Mouse (Mus musculus) lung, embryonic 14.5 days (tissue): ENCODE measurements at regions not wholly inside any gene's neighbourhood (a gene's known extent, or its start where the extent isn't known, plus 50 kb on each side); places are given as distances from the start of the nearest gene placed in this dataset.
A peak's percentile ranks its signal among the peaks of the same experiment; 100 is the strongest.
"Not testable (repeated sequence)": the region's sequence is repeated elsewhere in the genome, so short reads cannot be mapped to it uniquely, and the experiment has no call there.

ENCODE experiments used
- ATAC-seq: fragments of 200-750 bp; cut with Nextera tagmentation; 2 replicates; pipeline ENCODE4 v1.8.0; 2017; ENCODE audit warnings: mild to moderate bottlenecking, moderate TSS enrichment, moderate library complexity; ENCODE audit not compliant: insufficient read depth
- DNase-seq: peaks from one replicate; pipeline ENCODE4 v3.0.0-alpha.2; 2015
- H3K27ac ChIP-seq: fragments of 300-500 bp; sonication (generic); 2 replicates; pipeline ENCODE4 v1.5.1; 2014; ENCODE audit warnings: low read depth, mild to moderate bottlenecking, moderate library complexity
- H3K27me3 ChIP-seq: fragments of 300-500 bp; sonication (generic); 2 replicates; pipeline ENCODE4 v1.6.1; 2014; ENCODE audit warnings: low read length, control low read depth; ENCODE audit not compliant: insufficient read depth
- H3K36me3 ChIP-seq: fragments of 300-500 bp; sonication (generic); 2 replicates; pipeline ENCODE4 v1.6.1; 2014; ENCODE audit warnings: control low read depth; ENCODE audit not compliant: insufficient read depth
- H3K4me1 ChIP-seq: fragments of 300-500 bp; sonication (generic); 2 replicates; pipeline ENCODE4 v1.6.1; 2014; ENCODE audit warnings: antibody characterized with exemption, control low read depth; ENCODE audit not compliant: insufficient read depth
- H3K4me2 ChIP-seq: fragments of 300-500 bp; sonication (generic); 2 replicates; pipeline ENCODE4 v1.6.1; 2014; ENCODE audit warnings: mild to moderate bottlenecking
- H3K4me3 ChIP-seq: fragments of 300-500 bp; sonication (generic); 2 replicates; pipeline ENCODE4 v1.5.1; 2014; ENCODE audit warnings: low read depth, low read length
- H3K9ac ChIP-seq: fragments of 300-500 bp; sonication (generic); 2 replicates; pipeline ENCODE4 v1.6.1; 2014
- H3K9me3 ChIP-seq: fragments of 300-500 bp; sonication (generic); 2 replicates; pipeline ENCODE4 v1.6.1; 2016; ENCODE audit warnings: low read depth, low read length, control low read depth
- CTCF ChIP-seq: IDR thresholded peaks from 2 replicates; pipeline ENCODE4 v1.5.1; 2016; ENCODE audit warnings: antibody characterized with exemption, low read depth
- WGBS: fragments of 180-500 bp; shearing (Covaris S2); extraction: QIAGEN DNeasy Blood & Tissue Kit; methylation state at CpG from one replicate; pipeline ENCODE4 v1.1.7; 2014; 5-methylcytosine and 5-hydroxymethylcytosine counted together

GRCm38 (mm10) chr19:3158149-3158548, 124.6 kb upstream of the Mrpl21 start:
- not testable (repeated sequence) for H3K4me3 ChIP-seq, H3K27ac ChIP-seq, H3K36me3 ChIP-seq, ATAC-seq, H3K4me1 ChIP-seq, H3K9ac ChIP-seq, H3K4me2 ChIP-seq, DNase-seq, H3K27me3 ChIP-seq, H3K9me3 ChIP-seq
- 59% methylated on average over 2 of the region's 2 CpGs for WGBS

DNA sequence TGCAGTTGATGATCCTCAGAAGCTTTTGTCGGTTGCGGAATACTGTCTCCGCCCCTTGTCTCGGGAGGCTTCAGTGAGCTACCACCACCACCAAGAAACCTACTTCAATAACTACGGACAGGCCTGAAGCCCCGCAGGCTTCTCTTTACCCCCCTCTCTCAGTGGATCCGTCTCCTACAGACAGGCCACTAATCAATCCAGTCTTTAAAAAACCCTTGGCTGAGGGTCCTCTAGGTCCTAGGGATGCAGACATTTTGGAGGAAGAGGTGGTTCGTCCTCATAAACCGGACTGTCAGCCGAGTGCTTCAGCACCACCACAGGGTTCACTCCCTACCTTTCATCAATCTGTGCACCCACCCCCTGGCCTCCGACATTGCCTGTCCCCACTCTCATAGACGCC, 123.4 kb upstream of the Mrpl21 start:
- H3K4me1 ChIP-seq = no peaks in the 10 kb centered on the region
- H3K27ac ChIP-seq = no peak overlapping the region
- H3K9me3 ChIP-seq = no peaks in the 10 kb centered on the region
- H3K27me3 ChIP-seq = no peaks in the 10 kb centered on the region
- H3K9ac ChIP-seq = no peak overlapping the region
- no peak for ATAC-seq
- no peak overlapping the region for H3K4me2 ChIP-seq
- 77% methylated on average over 12 of the region's 12 CpGs for WGBS
- TF ChIP-seq CTCF = no peak
- no peak overlapping the region for H3K4me3 ChIP-seq
- H3K36me3 ChIP-seq = no peaks in the 10 kb centered on the region
- no peak for DNase-seq

- 55% methylated on average over 7 of the region's 7 CpGs for WGBS
- no peak overlapping the region for H3K27ac ChIP-seq
- no peaks in the 10 kb centered on the region for H3K4me1 ChIP-seq
- H3K27me3 ChIP-seq = no peaks in the 10 kb centered on the region
- H3K4me2 ChIP-seq = no peak overlapping the region
- ATAC-seq = no peak
- H3K4me3 ChIP-seq = no peak overlapping the region
- no peaks in the 10 kb centered on the region for H3K36me3 ChIP-seq
- DNase-seq = no peak
- no peaks in the 10 kb centered on the region for H3K9me3 ChIP-seq
- H3K9ac ChIP-seq = no peak overlapping the region
- no peak for TF ChIP-seq CTCF
These were observed 115.0 kb upstream of the Mrpl21 start for GRCm38 (mm10) chr19:3167683-3168082.

DNA sequence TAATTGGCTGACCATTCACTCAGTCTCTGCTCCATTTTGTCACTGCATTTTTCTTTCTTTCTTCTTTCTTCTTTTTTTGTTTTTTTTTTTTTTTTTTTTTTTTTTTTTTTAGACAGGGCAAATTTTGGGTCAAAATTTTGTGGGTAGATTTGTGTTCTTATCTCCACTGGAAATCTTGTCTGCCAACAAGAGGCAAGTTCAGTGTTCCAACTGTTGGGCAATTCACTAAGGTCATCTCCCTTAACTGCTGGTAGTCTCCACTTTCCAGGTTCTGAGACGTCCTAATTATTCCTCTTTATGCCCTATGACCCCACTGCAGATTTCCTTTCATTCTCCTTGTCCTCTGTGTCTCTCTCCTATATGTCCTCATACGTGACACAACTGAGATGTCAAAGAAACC, 100.1 kb upstream of the Mrpl21 start:
- Histone ChIP-seq H3K27me3 (no peaks in the 10 kb centered on the region), H3K4me1 (no peaks in the 10 kb centered on the region), H3K4me3 (no peak overlapping the region), H3K36me3 (no peaks in the 10 kb centered on the region), H3K9ac (no peak overlapping the region), H3K9me3 (no peaks in the 10 kb centered on the region), H3K27ac (no peak overlapping the region), H3K4me2 (no peak overlapping the region)
- DNase-seq (no peak), ATAC-seq (no peak)
- WGBS = 64% methylated on average over 2 of the region's 2 CpGs
- TF ChIP-seq CTCF = no peak

- TF ChIP-seq CTCF = no peak
- DNase-seq (no peak), ATAC-seq (no peak)
- Histone ChIP-seq H3K4me1 (no peaks in the 10 kb centered on the region), H3K36me3 (no peaks in the 10 kb centered on the region), H3K4me2 (no peak overlapping the region), H3K9ac (no peak overlapping the region), H3K9me3 (no peaks in the 10 kb centered on the region), H3K27me3 (no peaks in the 10 kb centered on the region), H3K27ac (no peak overlapping the region), H3K4me3 (no peak overlapping the region)
These were observed 90.1 kb upstream of the Mrpl21 start for GRCm38 (mm10) chr19:3192644-3193043.

GRCm38 (mm10) chr19:3204504-3204903, 78.2 kb upstream of the Mrpl21 start:
- not testable (repeated sequence) for H3K36me3 ChIP-seq, H3K9ac ChIP-seq, H3K27me3 ChIP-seq, H3K27ac ChIP-seq, H3K4me2 ChIP-seq, H3K4me3 ChIP-seq, H3K9me3 ChIP-seq, H3K4me1 ChIP-seq, ATAC-seq
- TF ChIP-seq CTCF = peak; percentile 27; the same call in 1 of the 2 replicates
- peak; percentile 20 for DNase-seq
- 55% methylated on average over 5 of the region's 5 CpGs for WGBS

GRCm38 (mm10) chr19:3205406-3205805, 77.3 kb upstream of the Mrpl21 start:
- H3K4me2 ChIP-seq = not testable (repeated sequence)

GRCm38 (mm10) chr19:3208283-3208682, 74.4 kb upstream of the Mrpl21 start:
- H3K4me3 ChIP-seq = no peak overlapping the region
- WGBS = 8% methylated on average over 4 of the region's 4 CpGs
- DNase-seq (peak; percentile 80), ATAC-seq (no peak)
- no peak overlapping the region for H3K9ac ChIP-seq
- no peaks in the 10 kb centered on the region for H3K9me3 ChIP-seq
- no peak overlapping the region for H3K27ac ChIP-seq
- no peak overlapping the region for H3K4me2 ChIP-seq
- no peaks in the 10 kb centered on the region for H3K36me3 ChIP-seq
- no peaks in the 10 kb centered on the region for H3K27me3 ChIP-seq
- no peaks in the 10 kb centered on the region for H3K4me1 ChIP-seq
- TF ChIP-seq CTCF = peak; percentile 65

More at GRCm38 (mm10) chr19:3205406-3205805, 77.3 kb upstream of the Mrpl21 start:
- not testable (repeated sequence) for H3K9me3 ChIP-seq, DNase-seq, ATAC-seq, H3K27me3 ChIP-seq, H3K27ac ChIP-seq, H3K4me1 ChIP-seq, H3K4me3 ChIP-seq, H3K9ac ChIP-seq, H3K36me3 ChIP-seq
- 62% methylated on average over 24 of the region's 28 CpGs for WGBS
